Mouse (Mus musculus) telencephalon, adult 2 months (tissue): ENCODE measurements around the gene Tlr12.
"Not testable (repeated sequence)": the region's sequence is repeated elsewhere in the genome, so short reads cannot be mapped to it uniquely, and the experiment has no call there.

Experiments used
- DNase-seq: peaks from one replicate; pipeline ENCODE4 v3.0.0-alpha.2; 2011; ENCODE audit warnings: low read depth, low spot score

Tlr12 gene

DNA sequence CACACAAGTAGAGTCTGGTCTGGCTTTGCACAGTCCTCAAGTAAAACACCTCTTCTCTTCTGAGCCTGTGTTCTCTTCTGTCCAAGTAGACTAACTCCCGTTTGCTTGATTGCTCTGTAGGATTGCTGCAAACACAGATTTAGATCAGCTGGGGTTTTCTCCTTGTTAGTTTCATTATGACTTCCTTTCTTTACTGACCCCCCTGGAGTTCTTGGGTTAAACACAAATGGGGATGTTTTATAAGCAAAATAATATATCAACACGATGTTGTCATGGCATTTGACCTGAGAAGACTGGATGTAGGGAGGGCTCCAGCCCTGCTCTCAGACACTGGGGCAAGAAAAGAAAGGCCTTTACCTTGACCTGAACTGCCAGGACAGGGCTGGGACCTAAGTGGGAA, 544 bp upstream of the Tlr12 start:
- no peak for DNase-seq

DNA sequence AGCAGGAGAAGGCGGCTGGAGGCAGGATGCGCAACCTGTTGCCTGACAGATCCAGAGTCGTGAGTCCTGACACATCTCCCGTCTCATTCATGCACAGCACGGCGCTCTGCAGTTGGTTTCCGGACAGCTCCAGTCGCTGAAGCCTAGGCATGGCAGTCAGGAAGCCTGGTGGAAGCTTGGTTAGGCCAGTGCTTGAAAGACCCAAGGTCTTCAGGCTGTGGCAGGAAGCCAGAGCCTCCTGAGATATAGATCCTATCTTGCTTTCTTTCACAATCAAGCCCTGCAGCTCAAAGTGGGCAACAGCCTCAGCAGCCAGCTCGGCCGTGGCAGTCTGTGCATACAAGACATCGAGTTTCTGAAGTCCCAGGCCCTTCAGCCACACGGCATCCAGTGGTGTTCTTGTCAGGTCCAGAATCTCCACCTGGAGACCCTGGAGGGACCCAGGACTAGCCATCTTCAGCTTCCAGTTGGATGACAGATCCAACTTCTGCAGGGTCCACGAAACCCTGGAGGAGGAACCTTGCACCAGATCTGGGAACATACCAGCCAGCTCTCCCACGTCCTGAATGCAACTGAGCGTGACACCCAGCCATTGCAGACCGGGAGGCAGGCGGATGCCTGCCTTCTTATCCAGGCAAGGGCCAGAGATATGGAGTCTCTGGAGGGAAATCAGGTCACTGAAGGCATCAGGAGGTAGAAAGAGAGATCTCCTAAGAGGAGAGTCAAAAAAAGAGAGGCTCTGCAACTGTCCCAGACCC, 877 bp downstream of the Tlr12 start:
- no peak for DNase-seq

DNA sequence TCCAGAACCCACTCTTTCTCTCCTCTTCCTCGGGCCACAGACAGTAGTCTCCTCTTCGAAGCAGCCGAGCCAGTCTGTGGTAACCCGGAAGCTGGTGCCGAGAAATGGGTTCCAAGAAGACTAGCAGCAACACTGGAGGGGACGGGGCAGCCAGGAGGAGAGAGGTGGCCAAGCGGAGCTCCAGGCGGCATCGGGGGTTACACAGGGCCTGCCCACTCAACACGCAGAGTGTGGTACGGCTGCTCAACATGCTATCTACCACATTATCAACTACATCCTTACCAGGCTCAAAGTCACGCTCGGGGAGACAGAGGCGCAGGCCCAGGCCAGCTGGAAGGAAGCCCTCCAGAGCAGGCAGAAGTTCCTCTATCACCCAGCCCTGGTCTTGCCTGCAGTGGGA, 2.7 kb downstream of the Tlr12 start:
- no peak for DNase-seq

DNA sequence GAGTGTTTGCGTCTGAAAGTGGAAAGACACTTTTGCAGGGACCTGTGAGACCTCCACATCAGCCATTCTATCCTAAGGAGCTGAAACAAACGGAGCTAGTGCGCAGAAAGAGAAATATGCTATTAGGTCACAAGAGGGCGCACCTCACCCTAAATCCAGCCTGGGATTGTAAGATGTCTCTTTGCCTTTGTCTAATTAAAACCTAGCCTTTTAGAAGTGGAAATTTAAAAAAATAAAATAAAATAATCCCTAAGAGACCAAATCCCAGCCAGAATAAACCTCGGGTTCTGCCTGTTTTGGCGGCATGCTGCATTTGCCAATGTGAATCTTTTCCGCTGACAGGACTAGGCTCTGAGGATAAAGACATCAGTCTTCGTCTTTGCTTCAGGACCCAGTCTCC, 5.1 kb downstream of the Tlr12 start:
- peak; percentile 60 for DNase-seq

DNA sequence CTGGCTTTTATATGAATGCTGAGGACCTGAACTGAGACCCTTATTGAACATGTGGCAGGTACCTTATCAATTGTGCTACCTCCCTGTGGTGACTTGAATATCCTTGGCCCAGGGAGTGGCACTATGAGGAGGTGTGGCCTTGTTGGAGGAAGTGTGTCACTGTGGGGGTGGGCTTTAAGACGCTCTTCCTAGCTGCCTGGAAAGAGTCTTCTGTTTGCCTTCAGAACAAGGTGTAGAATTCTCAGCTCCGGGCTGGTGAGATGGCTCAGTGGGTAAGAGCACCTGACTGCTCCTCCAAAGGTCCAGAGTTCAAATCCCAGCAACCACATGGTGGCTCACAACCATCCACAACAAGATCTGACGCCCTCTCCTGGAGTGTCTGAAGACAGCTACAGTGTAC, 6.7 kb downstream of the Tlr12 start:
- DNase-seq, result not testable (repeated sequence)

GRCm38 (mm10) chr4:128610706-128611105, 7.7 kb downstream of the Tlr12 start:
- DNase-seq, result no peak

DNA sequence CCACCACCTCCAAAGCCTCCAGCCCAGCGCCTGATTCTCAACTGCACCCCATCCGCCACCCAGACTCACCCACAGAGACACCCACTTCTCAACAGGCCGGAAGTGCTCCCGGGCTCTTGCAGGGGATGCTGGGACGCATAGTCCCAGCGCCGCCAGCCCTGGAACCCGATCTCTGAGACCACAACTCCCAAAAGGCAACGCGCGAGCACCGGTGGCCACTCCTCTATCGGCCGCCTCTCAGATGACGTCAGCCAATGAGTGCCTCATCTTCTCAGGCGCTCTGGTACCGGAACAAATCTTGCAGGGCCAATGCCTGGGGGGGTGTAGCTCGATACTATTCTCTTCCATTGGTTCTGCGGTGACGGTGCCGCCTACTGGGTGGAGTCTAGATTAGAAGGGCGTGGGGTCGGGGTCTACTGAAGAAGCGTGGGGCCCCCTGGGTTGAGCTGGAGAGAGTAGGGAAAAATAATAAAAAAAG, 8.5 kb downstream of the Tlr12 start, which contains the start of gene Zscan20:
Zscan20 (minus strand) TSS at position 174 of the 478 bp plus-strand sequence.
- peak; percentile 99 for DNase-seq

- no peak for DNase-seq
These were observed 9.0 kb downstream of the Tlr12 start for GRCm38 (mm10) chr4:128609276-128609924.

DNA sequence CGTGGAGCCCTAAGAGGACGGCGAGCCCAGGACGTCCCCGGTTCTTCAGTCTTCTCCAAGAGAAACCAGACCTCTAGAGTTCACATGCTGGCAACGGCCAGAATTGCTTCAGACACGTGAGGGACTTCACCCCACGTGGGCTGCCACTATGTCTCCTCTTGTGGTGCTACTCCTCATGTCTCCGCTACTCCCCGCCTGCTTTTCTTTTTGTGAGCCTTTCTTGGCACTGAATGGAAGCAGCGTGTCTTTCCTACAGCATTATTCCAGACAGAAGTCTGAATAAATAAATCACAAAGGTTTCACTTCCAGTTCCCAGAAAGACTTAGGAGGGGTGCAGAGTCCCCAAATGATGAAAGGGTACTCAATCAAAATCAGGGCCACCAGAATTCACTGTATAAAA, 10.8 kb downstream of the Tlr12 start:
- peak; percentile 29 for DNase-seq

DNA sequence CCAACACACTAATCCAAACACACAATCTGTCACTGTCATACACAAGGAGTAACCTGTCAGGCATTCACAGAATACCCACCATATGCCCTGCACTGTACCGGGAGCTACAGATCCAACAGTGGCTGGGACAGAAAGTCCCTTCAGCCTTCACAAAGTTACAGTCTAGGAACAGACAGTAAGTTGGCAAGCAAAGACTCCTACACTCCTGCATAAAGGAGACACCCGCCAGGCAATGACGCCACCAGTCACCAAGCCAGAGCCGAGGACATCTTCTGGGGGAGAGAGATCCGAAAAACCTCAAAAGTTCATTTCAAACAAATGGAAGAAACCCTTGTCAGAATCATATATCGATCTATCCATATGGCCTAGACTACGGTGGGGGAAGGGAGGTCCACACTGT, 11.8 kb downstream of the Tlr12 start:
- DNase-seq, result peak; percentile 32

DNA sequence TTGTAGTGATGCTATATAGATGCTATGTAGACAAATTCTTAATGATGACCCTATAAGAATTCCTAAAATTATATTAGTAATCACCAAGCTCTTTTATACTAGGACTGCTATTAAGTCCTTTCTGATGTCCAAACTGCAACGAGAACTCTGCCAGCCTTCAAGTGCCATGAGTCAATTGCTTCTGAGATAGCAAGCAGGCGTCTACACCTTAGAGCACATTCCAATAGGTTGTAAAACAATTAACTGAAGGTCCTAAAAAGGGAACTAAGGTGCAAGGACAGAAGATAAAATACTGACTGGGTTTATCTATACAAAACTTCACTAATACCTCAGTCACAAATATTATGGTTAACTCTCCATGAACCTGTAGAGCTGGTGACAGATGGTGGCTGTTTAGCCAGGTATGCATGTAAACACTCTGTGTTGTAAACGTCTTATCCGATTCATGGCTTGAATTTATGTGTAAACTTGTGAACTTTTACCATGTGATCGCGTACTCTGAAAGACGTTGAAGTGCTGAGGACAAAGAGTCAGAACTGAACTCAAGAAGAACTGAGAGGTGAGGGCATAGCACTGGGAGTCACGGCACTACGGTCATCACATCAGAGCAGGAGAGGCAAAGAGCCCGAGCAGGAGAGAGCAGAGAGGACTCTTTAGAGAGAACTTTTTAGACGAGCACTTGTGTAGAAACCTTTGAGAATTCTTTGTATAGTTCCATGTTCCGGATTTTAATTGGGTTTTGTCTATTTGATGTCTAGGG, 20.4 kb downstream of the Tlr12 start:
- DNase-seq, result no peak

- no peak for DNase-seq
These were observed 24.4 kb downstream of the Tlr12 start for GRCm38 (mm10) chr4:128594062-128594461.

DNA sequence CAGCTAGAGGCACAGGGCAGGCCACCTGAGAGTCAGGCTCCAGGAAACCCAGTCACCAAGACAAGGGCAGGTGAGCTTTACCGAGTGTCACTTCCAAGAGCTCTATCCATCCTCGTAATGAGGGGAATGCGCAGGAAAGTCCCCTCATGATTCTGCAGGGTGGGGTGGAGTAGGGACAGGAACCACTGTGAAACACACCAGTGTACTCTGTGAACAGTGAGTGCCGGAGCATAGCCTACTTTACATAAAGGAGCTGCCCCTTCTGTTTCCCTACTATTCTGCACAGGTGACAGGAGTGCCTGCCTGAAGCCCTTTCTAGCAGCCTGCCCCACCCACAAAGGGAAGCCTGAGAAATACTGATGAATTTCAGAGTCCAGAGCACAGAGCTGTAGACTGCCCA, 25.1 kb downstream of the Tlr12 start:
- DNase-seq, result no peak

DNA sequence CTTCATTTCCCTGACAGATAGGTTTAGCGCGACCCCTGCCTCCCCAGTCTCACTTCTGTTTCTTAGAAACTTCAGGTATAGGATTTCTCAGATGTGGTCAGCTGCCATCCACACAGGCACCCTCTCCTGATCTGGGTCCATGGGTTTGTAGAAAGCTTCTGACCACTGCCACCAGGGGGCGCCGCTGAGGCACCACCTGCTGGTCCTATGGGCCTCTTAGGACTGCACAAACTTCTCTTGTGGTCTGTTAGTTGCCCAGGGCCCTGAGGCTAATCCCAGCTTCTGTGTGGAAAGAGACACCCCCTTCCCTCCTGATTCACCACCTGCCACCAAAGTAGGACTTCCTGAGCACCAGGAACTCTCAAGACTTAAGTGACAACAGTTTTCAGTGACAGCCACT, 39.2 kb downstream of the Tlr12 start:
- DNase-seq, result no peak

DNA sequence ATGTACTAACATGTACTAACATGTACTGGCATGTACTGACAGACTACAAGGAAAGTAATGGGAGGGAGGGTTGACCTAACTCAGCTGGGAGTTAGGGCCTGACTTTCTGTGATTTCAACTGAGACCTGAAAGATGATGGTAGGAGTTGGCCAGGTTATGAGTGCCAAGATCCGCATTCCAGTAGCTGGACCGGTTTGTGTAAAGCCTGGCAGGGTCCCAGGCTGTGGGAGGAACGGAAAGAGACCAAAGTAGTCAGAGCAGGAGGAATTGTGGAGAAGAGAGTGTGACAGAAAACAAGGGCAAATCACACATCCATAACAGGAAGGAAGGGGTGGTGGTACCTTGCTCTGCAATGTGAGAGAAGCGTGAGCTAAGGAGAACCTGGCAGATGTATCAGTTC, 42.6 kb downstream of the Tlr12 start:
- no peak for DNase-seq
